Mouse (Mus musculus) kidney, embryonic 15.5 days (tissue): ENCODE data around the gene Tbccd1. TPM values are rescaled to one million over a fixed set of nuclear protein-coding genes. Genes with fewer than 3 reads are reported as not detected.

ENCODE experiments used
- ATAC-seq: fragments of 200-750 bp; cut with Nextera tagmentation; replicated peaks from 2 replicates; pipeline ENCODE4 v1.8.0; 2017; ENCODE audit warnings: moderate TSS enrichment; ENCODE audit not compliant: low FRiP score
- H3K27ac ChIP-seq: fragments of 300-500 bp; sonication (generic); 2 replicates; pipeline ENCODE4 v1.5.1; 2015; ENCODE audit warnings: mild to moderate bottlenecking, inconsistent platforms
- H3K27me3 ChIP-seq: fragments of 300-500 bp; sonication (generic); 2 replicates; pipeline ENCODE4 v1.6.1; 2015; ENCODE audit warnings: inconsistent platforms
- H3K36me3 ChIP-seq: fragments of 300-500 bp; sonication (generic); 2 replicates; pipeline ENCODE4 v1.6.1; 2015; ENCODE audit warnings: inconsistent platforms
- H3K4me1 ChIP-seq: fragments of 300-500 bp; sonication (generic); 2 replicates; pipeline ENCODE4 v1.6.1; 2015; ENCODE audit warnings: inconsistent platforms
- H3K4me2 ChIP-seq: fragments of 300-500 bp; sonication (generic); 2 replicates; pipeline ENCODE4 v1.6.1; 2015; ENCODE audit warnings: moderate library complexity, mild to moderate bottlenecking, inconsistent platforms
- H3K4me3 ChIP-seq: fragments of 300-500 bp; sonication (generic); replicated peaks from 2 replicates; pipeline ENCODE4 v1.5.1; 2015; ENCODE audit warnings: mild to moderate bottlenecking, inconsistent platforms
- H3K9ac ChIP-seq: fragments of 300-500 bp; sonication (generic); 2 replicates; pipeline ENCODE4 v1.6.1; 2015; ENCODE audit warnings: mild to moderate bottlenecking, inconsistent platforms
- H3K9me3 ChIP-seq: fragments of 300-500 bp; sonication (generic); replicated peaks from 2 replicates; pipeline ENCODE4 v1.6.1; 2016; ENCODE audit warnings: inconsistent platforms
- WGBS: fragments of 180-500 bp; shearing (Covaris S2); methylation state at CpG from one replicate; pipeline ENCODE4 v1.1.7; 2015; ENCODE audit warnings: mixed read lengths; 5-methylcytosine and 5-hydroxymethylcytosine counted together
- polyA plus RNA-seq: library from polyadenylated mRNA; unstranded; fragments of >200 nt; fragmentation: Nextera tagmentation; extraction: Ambion mirVana; gene quantifications from 2 replicates; pipeline ENCODE4 v1.2.1, GENCODE M21; 2015

Gene Tbccd1
- polyA plus RNA-seq, 1 experiment from 2014 or later: 34.7 TPM

DNA sequence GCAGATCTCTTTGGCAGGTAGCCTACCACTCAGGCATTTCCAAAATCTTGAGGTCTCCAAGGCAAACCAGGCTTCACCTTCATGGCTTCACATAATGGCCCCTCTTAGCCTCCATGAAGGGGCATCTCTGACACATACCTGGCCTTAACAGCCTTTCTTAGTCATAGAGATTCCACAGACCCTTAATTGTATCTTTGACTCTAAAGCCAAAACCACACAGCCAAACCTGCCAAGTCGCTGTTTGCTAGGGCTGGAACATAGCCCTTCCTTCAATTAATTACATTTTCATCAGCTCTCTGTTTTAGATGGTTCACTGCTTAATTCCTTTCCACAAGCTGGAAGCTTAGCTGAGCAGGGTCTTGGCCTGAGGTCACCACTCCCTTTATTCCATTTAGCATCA is 9.1 kb downstream of the Tbccd1 start:
- no peak overlapping the region for H3K4me2 ChIP-seq
- H3K9ac ChIP-seq: no peak overlapping the region
- no peaks in the 10 kb centered on the region for H3K9me3 ChIP-seq
- H3K36me3 ChIP-seq: peaks cover 5% of the 10 kb centered on the region; the same call in 1 of the 2 replicates
- H3K27me3 ChIP-seq: no peaks in the 10 kb centered on the region
- H3K4me1 ChIP-seq: peaks cover 13% of the 10 kb centered on the region
- 76% methylated on average over 1 of the region's 1 CpGs for WGBS
- H3K4me3 ChIP-seq: no peak overlapping the region
- ATAC-seq: no peak
- H3K27ac ChIP-seq: no peak overlapping the region

DNA sequence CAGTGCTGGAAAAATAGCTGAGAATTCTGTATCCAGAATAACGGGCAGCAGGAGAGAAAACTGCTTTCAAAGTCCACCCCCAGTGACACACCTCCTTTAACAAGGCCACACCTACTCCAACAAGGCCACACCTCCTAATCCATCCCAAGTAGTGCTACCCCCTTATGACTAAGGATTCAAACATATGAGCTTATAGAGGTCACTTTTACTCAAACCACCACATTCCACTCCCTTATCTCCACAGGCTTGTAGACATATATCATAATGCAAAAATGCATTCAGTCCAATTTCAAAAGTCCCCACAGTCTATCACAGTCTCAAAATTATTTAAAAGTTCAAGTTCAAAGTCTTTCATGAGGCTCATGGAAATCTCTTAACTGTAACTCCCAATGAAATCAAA is 9.8 kb downstream of the Tbccd1 start:
- no peak for ATAC-seq
- no peak overlapping the region for H3K9ac ChIP-seq
- no peaks in the 10 kb centered on the region for H3K27me3 ChIP-seq
- no peaks in the 10 kb centered on the region for H3K9me3 ChIP-seq
- no peak overlapping the region for H3K4me3 ChIP-seq
- WGBS: 88% methylated on average over 1 of the region's 1 CpGs
- no peak overlapping the region for H3K27ac ChIP-seq
- H3K36me3 ChIP-seq: peaks cover 2% of the 10 kb centered on the region; the same call in 1 of the 2 replicates
- H3K4me1 ChIP-seq: peaks cover 13% of the 10 kb centered on the region
- no peak overlapping the region for H3K4me2 ChIP-seq

DNA sequence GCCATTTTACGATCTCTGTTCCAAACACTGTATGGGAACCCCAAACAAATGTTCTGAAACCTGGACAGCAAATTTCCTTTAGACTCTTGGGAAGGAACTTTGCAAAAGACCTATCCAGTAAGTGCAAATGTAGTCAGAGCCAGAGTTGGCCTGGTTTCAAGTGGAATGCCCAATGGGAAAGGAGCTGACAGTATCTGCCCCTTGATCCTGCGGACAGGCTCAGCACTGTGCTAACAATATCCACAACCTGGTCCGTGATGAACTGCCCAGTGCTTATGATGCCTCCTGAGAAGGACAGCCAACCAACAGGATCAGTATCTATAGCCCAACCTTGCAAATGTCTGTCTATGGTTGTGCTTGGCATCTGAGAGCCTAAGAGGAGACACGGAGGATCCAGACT is 12.0 kb downstream of the Tbccd1 start:
- H3K36me3 ChIP-seq: peaks cover 11% of the 10 kb centered on the region; the same call in 1 of the 2 replicates
- H3K27ac ChIP-seq: no peak overlapping the region
- ATAC-seq: no peak
- no peak overlapping the region for H3K4me3 ChIP-seq
- H3K4me2 ChIP-seq: no peak overlapping the region
- WGBS: 79% methylated on average over 4 of the region's 4 CpGs
- peaks cover 13% of the 10 kb centered on the region for H3K4me1 ChIP-seq
- H3K27me3 ChIP-seq: no peaks in the 10 kb centered on the region
- no peaks in the 10 kb centered on the region for H3K9me3 ChIP-seq
- H3K9ac ChIP-seq: no peak overlapping the region

DNA sequence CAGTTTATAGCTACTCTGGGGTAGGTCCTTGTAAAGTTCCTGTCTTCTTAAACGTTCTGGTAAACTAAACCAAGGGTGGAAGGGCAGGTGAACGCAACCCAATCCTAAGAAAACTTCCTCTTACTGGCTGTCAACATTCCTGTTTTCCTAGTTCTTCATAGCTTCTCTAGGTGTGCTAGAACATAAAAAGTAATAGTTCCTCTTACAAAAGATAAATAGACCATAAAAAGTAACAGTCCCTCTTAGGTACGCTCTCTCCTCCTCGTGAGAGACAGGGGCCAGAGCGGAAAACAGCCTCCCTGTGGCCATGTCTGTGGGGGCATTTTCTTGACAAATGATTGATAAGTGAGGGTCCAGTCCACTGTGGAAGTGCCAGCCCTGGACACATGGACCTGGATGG is 12.6 kb downstream of the Tbccd1 start:
- H3K27ac ChIP-seq: peak overlapping the region; percentile 67
- peak overlapping the region; percentile 56 for H3K9ac ChIP-seq
- H3K27me3 ChIP-seq: no peaks in the 10 kb centered on the region
- peaks cover 16% of the 10 kb centered on the region; the same call in 1 of the 2 replicates for H3K36me3 ChIP-seq
- no peaks in the 10 kb centered on the region for H3K9me3 ChIP-seq
- 28% methylated on average over 5 of the region's 5 CpGs for WGBS
- peak overlapping the region; percentile 92 for H3K4me2 ChIP-seq
- H3K4me1 ChIP-seq: peaks cover 13% of the 10 kb centered on the region
- peak overlapping the region; percentile 58 for H3K4me3 ChIP-seq
- 0 out of 2 replicates have a peak, but pooled peaks have one; percentile 13 for ATAC-seq

DNA sequence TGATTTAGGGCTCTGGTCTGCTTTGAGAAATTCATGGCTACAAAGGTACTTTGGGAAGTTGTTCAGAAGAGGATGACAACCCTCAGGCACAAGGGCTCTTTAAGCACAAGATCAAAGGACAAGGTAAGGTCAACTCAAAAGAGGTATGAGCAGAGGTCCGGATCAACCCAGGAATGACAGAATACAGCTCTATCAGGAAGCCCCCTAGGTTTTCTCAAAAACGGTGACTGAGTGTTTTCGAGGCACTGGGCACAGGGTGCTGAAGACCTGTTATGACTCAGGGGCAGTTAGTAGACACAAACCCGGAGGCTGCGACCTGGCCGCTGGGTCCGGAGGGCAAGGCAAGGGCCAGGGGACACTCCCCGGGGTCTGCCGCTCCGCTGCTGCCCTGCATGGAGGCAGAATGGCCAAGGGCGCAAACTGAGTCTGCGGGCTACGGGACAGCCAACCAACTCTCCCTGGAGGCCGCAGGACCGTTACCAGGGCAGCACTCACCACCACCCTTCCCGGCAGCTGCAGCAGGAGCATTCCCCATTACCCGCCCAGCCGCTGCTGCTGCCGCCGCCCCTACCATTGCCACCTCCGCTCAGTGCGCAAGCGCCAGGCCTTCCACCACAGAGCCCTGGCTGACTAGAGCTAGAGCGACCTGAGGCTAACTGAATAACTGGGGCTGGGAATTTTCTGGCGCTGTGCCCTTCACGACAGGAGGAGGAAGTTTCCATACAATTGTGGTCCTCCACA is 13.2 kb downstream of the Tbccd1 start:
- no peaks in the 10 kb centered on the region for H3K27me3 ChIP-seq
- H3K9ac ChIP-seq: peak overlapping the region; percentile 56
- H3K9me3 ChIP-seq: no peaks in the 10 kb centered on the region
- peak overlapping the region; percentile 92 for H3K4me2 ChIP-seq
- WGBS: 2% methylated on average over 26 of the region's 26 CpGs
- H3K27ac ChIP-seq: peak overlapping the region; percentile 67
- ATAC-seq: peak; percentile 96
- H3K4me1 ChIP-seq: peaks cover 13% of the 10 kb centered on the region
- H3K36me3 ChIP-seq: peaks cover 21% of the 10 kb centered on the region; the same call in 1 of the 2 replicates
- H3K4me3 ChIP-seq: peak overlapping the region; percentile 58

DNA sequence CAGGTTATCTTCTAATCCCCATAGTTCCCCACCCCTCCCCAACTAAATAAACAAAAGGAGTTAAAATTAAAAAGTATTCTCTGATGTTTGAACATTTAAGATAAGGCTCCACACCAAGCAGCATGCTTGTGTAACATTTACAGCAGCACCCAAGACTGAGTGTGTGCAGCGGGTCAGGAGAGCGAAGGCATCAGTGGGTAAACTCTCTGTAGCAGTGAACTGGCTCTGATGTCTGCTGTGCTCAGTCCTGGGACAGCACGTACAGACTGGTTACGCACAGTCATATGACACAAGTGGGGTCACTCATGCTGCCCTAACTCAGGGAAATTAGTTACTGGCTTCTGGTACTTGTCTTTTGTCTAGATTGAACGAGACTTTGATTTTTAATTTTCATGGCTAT is 14.6 kb downstream of the Tbccd1 start:
- 93% methylated on average over 5 of the region's 5 CpGs for WGBS

DNA sequence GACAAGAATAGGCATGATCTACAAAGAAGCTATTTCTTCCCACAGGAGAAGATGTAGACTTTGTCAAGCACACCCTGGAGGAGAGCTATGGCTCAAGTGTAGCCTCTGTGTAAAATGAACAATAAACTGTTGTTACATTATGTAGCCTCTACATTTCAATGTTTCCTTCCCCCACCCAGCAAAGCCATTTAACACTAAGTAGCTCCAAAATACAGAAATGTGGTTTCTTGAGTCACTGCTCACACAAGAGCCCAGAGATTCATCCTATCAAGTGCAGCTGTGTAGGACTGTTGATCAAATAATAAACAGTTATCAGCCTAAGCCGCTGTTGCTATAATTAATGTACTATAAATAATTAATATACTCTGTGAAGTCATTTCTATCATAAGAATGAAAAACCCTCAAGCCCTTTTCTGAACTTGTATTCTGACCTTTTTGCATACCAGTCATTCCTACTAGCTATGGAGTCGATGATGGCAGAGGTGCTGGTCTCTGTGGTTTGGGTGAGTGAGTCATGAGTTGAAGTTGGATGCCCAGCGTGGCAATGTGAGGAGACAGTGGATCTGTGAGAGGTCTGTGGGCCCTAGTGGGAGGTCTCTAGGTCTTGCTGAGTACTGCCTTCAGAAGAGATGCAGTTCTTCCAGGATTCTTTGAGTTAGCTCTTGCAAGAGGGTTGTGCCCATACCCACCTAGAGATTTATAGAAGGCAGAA is 18.2 kb downstream of the Tbccd1 start:
- Histone ChIP-seq H3K4me3 (no peak overlapping the region), H3K9me3 (no peaks in the 10 kb centered on the region), H3K4me2 (no peak overlapping the region), H3K27me3 (no peaks in the 10 kb centered on the region), H3K27ac (no peak overlapping the region), H3K9ac (no peak overlapping the region), H3K36me3 (peaks cover 60% of the 10 kb centered on the region), H3K4me1 (peaks cover 5% of the 10 kb centered on the region)
- ATAC-seq: no peak
- 85% methylated on average over 3 of the region's 3 CpGs for WGBS

More for the DNA sequence above, 14.6 kb downstream of the Tbccd1 start:
- Histone ChIP-seq H3K9ac (no peak overlapping the region), H3K27ac (no peak overlapping the region), H3K9me3 (no peaks in the 10 kb centered on the region), H3K27me3 (no peaks in the 10 kb centered on the region), H3K4me2 (no peak overlapping the region), H3K36me3 (peaks cover 31% of the 10 kb centered on the region; the same call in 1 of the 2 replicates), H3K4me3 (no peak overlapping the region), H3K4me1 (peaks cover 13% of the 10 kb centered on the region)
- no peak for ATAC-seq

DNA sequence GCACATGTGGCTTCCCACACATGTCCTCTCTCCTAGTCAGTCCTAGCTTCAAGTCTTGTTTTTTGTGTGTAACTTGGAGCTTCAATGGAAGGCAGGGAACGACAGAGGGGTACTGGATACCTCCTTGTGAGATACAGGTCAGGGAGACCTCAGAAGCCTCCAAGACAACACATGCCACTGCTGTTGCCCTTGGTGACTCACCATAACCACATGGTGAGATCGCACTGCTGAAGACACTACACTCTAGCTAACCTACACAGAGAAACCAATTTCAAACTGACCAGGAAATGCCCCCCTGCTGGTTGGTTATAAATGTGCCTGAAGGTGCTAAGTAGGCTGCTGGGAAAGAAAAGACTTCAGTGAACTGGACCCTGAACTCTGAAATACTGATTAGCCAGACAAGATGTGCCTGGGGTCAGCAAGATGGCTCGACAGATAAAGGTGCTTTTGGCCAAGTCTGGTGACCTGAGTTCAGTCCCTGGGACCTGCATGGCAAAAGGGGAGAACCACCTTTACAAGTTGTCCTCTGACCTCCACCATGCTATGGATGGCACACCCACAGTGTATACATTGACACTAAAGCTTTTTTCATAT is 24.4 kb downstream of the Tbccd1 start:
- Histone ChIP-seq H3K4me2 (no peak overlapping the region), H3K27me3 (no peaks in the 10 kb centered on the region), H3K27ac (no peak overlapping the region), H3K4me1 (no peaks in the 10 kb centered on the region), H3K36me3 (peaks cover 54% of the 10 kb centered on the region), H3K4me3 (no peak overlapping the region), H3K9me3 (no peaks in the 10 kb centered on the region), H3K9ac (no peak overlapping the region)
- ATAC-seq: no peak
- WGBS: 91% methylated on average over 3 of the region's 3 CpGs

DNA sequence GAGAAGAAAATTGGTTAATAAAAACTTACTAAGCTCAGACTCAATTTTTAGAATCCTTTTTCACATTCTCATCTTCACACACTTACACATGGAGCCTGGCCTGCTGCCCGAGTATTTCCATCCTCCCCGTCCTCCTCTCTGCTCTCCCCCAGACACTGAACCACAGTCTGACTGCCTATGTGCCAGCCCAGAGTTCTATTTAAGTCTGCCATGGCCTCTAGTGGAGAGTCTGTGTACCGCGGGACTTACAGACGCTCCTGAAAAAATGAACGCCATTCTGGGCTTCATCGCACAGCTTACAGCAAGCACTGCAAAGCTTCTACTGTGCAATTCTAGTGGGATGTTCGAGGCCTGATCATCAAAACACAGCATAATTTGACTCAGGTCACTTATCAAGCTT is 36.7 kb downstream of the Tbccd1 start:
- ATAC-seq: no peak
- Histone ChIP-seq H3K36me3 (peaks cover 33% of the 10 kb centered on the region), H3K4me3 (no peak overlapping the region), H3K4me2 (no peak overlapping the region), H3K27me3 (no peaks in the 10 kb centered on the region), H3K4me1 (no peaks in the 10 kb centered on the region), H3K9ac (no peak overlapping the region), H3K27ac (no peak overlapping the region), H3K9me3 (no peaks in the 10 kb centered on the region)
- WGBS: 49% methylated on average over 8 of the region's 8 CpGs

DNA sequence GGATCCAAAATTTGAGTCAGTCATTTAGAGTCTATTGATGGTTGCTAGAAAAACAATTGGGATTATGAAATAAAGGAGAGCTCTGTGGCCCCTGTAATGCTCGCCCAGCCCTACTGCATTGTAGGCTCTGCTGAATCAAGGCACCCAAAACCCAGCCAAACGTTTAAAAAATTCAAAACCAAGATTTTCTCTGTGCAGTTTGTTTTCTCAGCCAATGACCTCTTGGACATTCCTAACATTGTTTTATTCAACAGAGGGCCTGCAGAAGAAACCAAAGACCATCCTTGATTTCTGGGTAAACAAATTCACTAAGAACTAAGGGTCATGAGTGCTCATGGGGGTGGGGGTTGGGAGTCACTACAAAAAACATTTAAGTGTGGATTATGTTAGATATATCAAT is 46.0 kb downstream of the Tbccd1 start, which contains the start of gene Crygs:
Crygs (minus strand) TSS at position 101 of the 400 bp plus-strand sequence.
- peaks cover 15% of the 10 kb centered on the region; the same call in 1 of the 2 replicates for H3K27me3 ChIP-seq
- peaks cover 5% of the 10 kb centered on the region for H3K36me3 ChIP-seq
- H3K27ac ChIP-seq: no peak within 1 kb of the TSS
- 55% methylated on average over 2 of the region's 2 CpGs for WGBS
- H3K4me3 ChIP-seq: no peak within 1 kb of the TSS
- 0 out of 2 replicates have a peak, but pooled peaks cover 8% of the 10 kb centered on the region for H3K4me1 ChIP-seq
- H3K4me2 ChIP-seq: no peak within 1 kb of the TSS
- H3K9me3 ChIP-seq: no peaks in the 10 kb centered on the region
- no peak within 1 kb of the TSS for H3K9ac ChIP-seq
- no peak for ATAC-seq

DNA sequence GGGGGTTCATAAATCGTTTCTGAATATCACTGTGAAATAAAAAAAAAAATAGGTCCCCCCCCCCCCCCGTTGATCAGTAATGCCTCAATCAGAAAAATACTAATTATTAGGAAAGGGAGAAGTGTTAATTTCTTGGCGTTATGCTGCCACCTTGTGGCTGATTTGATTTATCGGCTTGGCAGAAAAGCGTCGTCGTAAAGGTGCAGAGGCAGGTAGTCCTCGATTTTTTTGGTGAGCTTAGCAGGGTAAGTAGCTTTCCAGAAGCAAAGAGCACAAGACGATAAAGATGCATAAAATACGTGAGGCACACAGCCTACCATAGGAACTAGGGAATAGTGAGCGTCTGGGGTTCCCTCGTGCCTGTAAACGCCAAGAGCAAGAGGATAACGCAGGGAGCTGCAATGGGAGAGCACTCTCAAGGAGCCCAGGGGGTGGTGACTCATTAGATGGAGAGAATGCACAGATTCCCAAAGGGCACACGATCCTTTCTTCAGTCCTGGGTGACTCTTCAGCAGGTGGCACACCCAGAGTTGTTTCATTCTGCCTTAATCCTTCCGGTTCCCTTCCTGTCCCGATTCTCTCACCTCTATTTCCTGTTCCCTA is 49.9 kb downstream of the Tbccd1 start:
- no peaks in the 10 kb centered on the region for H3K9me3 ChIP-seq
- H3K4me2 ChIP-seq: peak overlapping the region; percentile 50
- 0 out of 2 replicates have a peak overlapping the region, but pooled peaks have one; percentile 6 for H3K4me3 ChIP-seq
- H3K27me3 ChIP-seq: peaks cover 15% of the 10 kb centered on the region; the same call in 1 of the 2 replicates
- 13% methylated on average over 17 of the region's 17 CpGs for WGBS
- H3K9ac ChIP-seq: no peak overlapping the region
- H3K4me1 ChIP-seq: 0 out of 2 replicates have a peak, but pooled peaks cover 8% of the 10 kb centered on the region
- ATAC-seq: no peak
- H3K27ac ChIP-seq: no peak overlapping the region
- no peaks in the 10 kb centered on the region for H3K36me3 ChIP-seq
